ENCODE assay signal across 20 mouse cellular contexts in the genomic region with DNA sequence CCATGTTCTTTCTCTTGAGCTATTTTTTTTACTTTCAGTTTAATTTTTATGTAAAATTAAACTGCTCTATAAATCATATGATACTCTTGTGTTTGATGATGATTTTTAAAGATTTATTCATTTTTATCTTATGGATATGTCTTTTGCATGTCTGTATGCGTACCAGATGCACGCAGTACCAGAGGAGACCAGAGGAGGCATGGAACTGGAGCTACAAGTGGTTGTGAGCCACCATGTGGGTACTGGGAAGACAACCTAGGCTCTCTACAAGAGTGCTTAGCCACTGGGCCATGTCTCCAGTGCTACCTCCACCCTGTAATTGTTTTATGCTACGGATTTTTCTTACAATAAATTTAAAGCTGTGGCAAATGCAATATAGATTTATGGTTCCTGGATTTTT.
DNase-seq lines count a peak whose midpoint lies in the region; ATAC-seq and TF ChIP-seq lines count a peak whose summit lies in the region.
"Had no signal": no experiment of that assay in that cellular context is flagged by ENCODE, and none has a peak within 500 bp of the region (broad histone marks: within the 10 kb centered on the region; RNA-seq: fewer than 3 reads in every experiment).

No protein-coding gene starts in this region.

- H3K9me3 ChIP-seq in kidney, postnatal 0 days (replicated peaks; ENCODE audit: low read length): no peaks in the 10 kb centered on the region
- H3K9me3 ChIP-seq: liver, embryonic 12.5 days; midbrain, embryonic 15.5 days had no signal

- WGBS in kidney, postnatal 0 days: 87% methylated on average over 3 of the region's 3 CpGs
- WGBS in kidney, adult 2 months: 93% methylated on average over 3 of the region's 3 CpGs

- no peak for TF ChIP-seq POLR2A in kidney, adult 2 months (IDR thresholded peaks at IDR 0.05; ENCODE audit: low read depth, low read length)

- H3K27me3 ChIP-seq in kidney, postnatal 0 days (ENCODE audit: insufficient read depth, low read length): no peaks in the 10 kb centered on the region
- H3K27me3 ChIP-seq in kidney, adult 2 months (replicated peaks; ENCODE audit: control insufficient read depth, insufficient read depth, low read length): no peaks in the 10 kb centered on the region
- H3K27me3 ChIP-seq: liver, embryonic 12.5 days; megakaryocyte, embryonic 14.5 days; midbrain, embryonic 15.5 days had no signal

- H3K4me3 ChIP-seq in kidney, postnatal 0 days (replicated peaks; ENCODE audit: low read depth, low read length): no peak overlapping the region
- no peak overlapping the region for H3K4me3 ChIP-seq in kidney, adult 2 months (ENCODE audit: insufficient read depth, low read depth, low read length)
- H3K4me3 ChIP-seq: liver, embryonic 12.5 days; megakaryocyte, embryonic 14.5 days; midbrain, embryonic 15.5 days had no signal

- H3K4me2 ChIP-seq in kidney, postnatal 0 days (ENCODE audit: low read length): no peak overlapping the region
- H3K4me2 ChIP-seq: heart, embryonic 11.5 days; liver, embryonic 12.5 days; midbrain, embryonic 15.5 days had no signal

- ATAC-seq in kidney, postnatal 0 days (replicated peaks; ENCODE audit: low FRiP score, low read depth): no peak
- ATAC-seq: hindbrain, embryonic 16.5 days; liver, embryonic 12.5 days; midbrain, embryonic 15.5 days had no signal

- H3K9ac ChIP-seq in kidney, postnatal 0 days (ENCODE audit: low read depth, low read length): no peak overlapping the region
- H3K9ac ChIP-seq: liver, embryonic 12.5 days; midbrain, embryonic 15.5 days had no signal

- H3K4me1 ChIP-seq in kidney, postnatal 0 days (replicated peaks; ENCODE audit: insufficient read depth, low read length): no peaks in the 10 kb centered on the region
- H3K4me1 ChIP-seq in kidney, adult 2 months (ENCODE audit: control insufficient read depth, insufficient read depth, low read length): no peaks in the 10 kb centered on the region
- H3K4me1 ChIP-seq: liver, embryonic 12.5 days; megakaryocyte, embryonic 14.5 days; midbrain, embryonic 15.5 days had no signal

- peak; percentile 13; the same call in 1 of the 2 replicates for TF ChIP-seq CTCF in kidney, postnatal 0 days (IDR thresholded peaks at IDR 0.05; ENCODE audit: low read depth)
- TF ChIP-seq CTCF in kidney, adult 2 months (conservative IDR thresholded peaks at IDR 0.05; ENCODE audit: insufficient read depth, insufficient read length, low read depth, low read length): no peak

- no peaks in the 10 kb centered on the region for H3K36me3 ChIP-seq in kidney, postnatal 0 days (ENCODE audit: insufficient read depth, low read length)
- no peaks in the 10 kb centered on the region for H3K36me3 ChIP-seq in kidney, adult 2 months (ENCODE audit: control insufficient read depth, insufficient read depth, low read length)
- H3K36me3 ChIP-seq: liver, embryonic 12.5 days; midbrain, embryonic 15.5 days had no signal

- no peak overlapping the region for H3K27ac ChIP-seq in kidney, postnatal 0 days
- H3K27ac ChIP-seq in kidney, adult 2 months (ENCODE audit: insufficient read depth, low read depth, low read length): no peak overlapping the region
- H3K27ac ChIP-seq: liver, embryonic 12.5 days; midbrain, embryonic 15.5 days had no signal

- peak; percentile 8 to 16 for DNase-seq in cerebellum, postnatal 10 days
- DNase-seq in cerebellum, adult 9-10 months: no peak
- DNase-seq in kidney, postnatal 0 days (ENCODE audit: low spot score): no peak
- no peak for DNase-seq in kidney, adult 2 months
- DNase-seq in thymus, postnatal 0 days (ENCODE audit: low spot score): peak; percentile 30
- no peak for DNase-seq in thymus, adult 18-20 months
- no peak for DNase-seq in layer of hippocampus, adult 11-12 months (ENCODE audit: low spot score)
- DNase-seq in embryo, embryonic 10 days (ENCODE audit: low spot score): no peak
- DNase-seq: adrenal gland, postnatal 36 days; gastrocnemius, postnatal 14 days; kidney, adult 8-10 months; layer of hippocampus, postnatal 36 days; left cerebral cortex, postnatal 4 days; lung, postnatal 10 days; right cerebral cortex, adult 18-20 months had no signal

Comparison
In these comparisons a context has a peak if more than half of its experiments do, and no peak if none do; other contexts are left out.
1. DNase-seq: peak in cerebellum, postnatal 10 days (2 of 2) and thymus, postnatal 0 days (single experiment); none in cerebellum, adult 9-10 months (single experiment), kidney, postnatal 0 days (single experiment), kidney, adult 2 months (single experiment), thymus, adult 18-20 months (0 of 2), layer of hippocampus, adult 11-12 months (single experiment) and embryo, embryonic 10 days (single experiment).